ENCODE assay signal across 17 mouse cellular contexts in the genomic region with DNA sequence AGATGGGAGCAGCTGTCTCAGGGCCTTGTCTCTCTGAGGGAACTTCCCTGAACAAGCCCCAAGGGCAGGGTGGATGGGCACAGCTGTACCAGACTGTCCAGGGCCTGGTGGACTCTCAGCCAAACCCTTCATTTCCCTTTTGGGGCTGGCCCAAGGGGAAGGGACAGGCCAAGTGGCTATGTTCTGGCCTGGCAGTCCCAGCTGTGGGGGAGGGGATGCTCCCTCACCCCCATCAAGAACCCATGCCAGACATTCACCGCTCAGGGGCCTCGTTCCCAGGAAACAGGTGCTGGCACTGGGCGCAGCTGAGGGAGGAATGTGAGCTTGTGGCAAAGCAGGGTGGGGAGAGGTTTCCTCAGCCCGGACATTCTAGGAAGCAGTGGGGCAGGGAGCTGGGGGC. TPM values are rescaled to one million over a fixed set of nuclear protein-coding genes. Genes with fewer than 3 reads are reported as not detected.
DNase-seq lines count a peak whose midpoint lies in the region; ATAC-seq and TF ChIP-seq lines count a peak whose summit lies in the region.
"Had no signal": no experiment of that assay in that cellular context is flagged by ENCODE, and none has a peak within 500 bp of the region (broad histone marks: within the 10 kb centered on the region; RNA-seq: fewer than 3 reads in every experiment).

No protein-coding gene starts in this region.

- H3K9ac ChIP-seq in heart, adult 2 months (ENCODE audit: low read depth, low read length) = no peak overlapping the region
- H3K9ac ChIP-seq in lung, embryonic 15.5 days = no peak overlapping the region
- H3K9ac ChIP-seq: forebrain, embryonic 12.5 days; liver, postnatal 0 days; midbrain, embryonic 13.5 days had no signal

- 68% methylated on average over 4 of the region's 4 CpGs for WGBS in heart, embryonic 10.5 days
- 44% methylated on average over 4 of the region's 4 CpGs for WGBS in heart, adult 2 months
- WGBS in lung, embryonic 15.5 days = 50% methylated on average over 4 of the region's 4 CpGs

- DNase-seq in heart, embryonic 10.5 days (ENCODE audit: low spot score) = no peak
- no peak for DNase-seq in heart, adult 2 months
- DNase-seq in lung, adult 18-20 months = no peak
- peak; percentile 42 for DNase-seq in brain, embryonic 14.5 days (ENCODE audit: low read depth)
- DNase-seq in gastrocnemius, postnatal 14 days = peak; percentile 64
- no peak for DNase-seq in spleen, adult 12 weeks (ENCODE audit: low spot score)
- no peak for DNase-seq in kidney, postnatal 36 days
- DNase-seq: cerebellum, adult 18-20 months; liver, postnatal 0 days; right cerebral cortex, postnatal 25 days; thymus, postnatal 36 days had no signal

- peak; percentile 13; the same call in 1 of the 2 replicates for ATAC-seq in lung, embryonic 15.5 days (ENCODE audit: borderline replicate concordance, extremely low read depth, low FRiP score, low TSS enrichment)
- ATAC-seq: activated CD4-positive, CD25-positive, alpha-beta regulatory T cell, adult 4 months; liver, postnatal 0 days; midbrain, embryonic 13.5 days had no signal

- H3K4me1 ChIP-seq in heart, embryonic 10.5 days = peaks cover 57% of the 10 kb centered on the region
- no peaks in the 10 kb centered on the region for H3K4me1 ChIP-seq in heart, adult 2 months (ENCODE audit: control insufficient read depth, insufficient read depth, low read length)
- peaks cover 17% of the 10 kb centered on the region for H3K4me1 ChIP-seq in lung, embryonic 15.5 days

- no peak for TF ChIP-seq CTCF in heart, adult 2 months (IDR thresholded peaks at IDR 0.05)
- TF ChIP-seq CTCF in brain, embryonic 14.5 days (IDR thresholded peaks at IDR 0.05; ENCODE audit: borderline replicate concordance, extremely low read depth, insufficient read depth, insufficient read length) = no peak

- no peaks in the 10 kb centered on the region for H3K27me3 ChIP-seq in heart, embryonic 10.5 days (ENCODE audit: insufficient read depth, poor library complexity, severe bottlenecking)
- H3K27me3 ChIP-seq in heart, adult 2 months (ENCODE audit: control insufficient read depth, insufficient read depth, low read length) = no peaks in the 10 kb centered on the region
- H3K27me3 ChIP-seq in lung, embryonic 15.5 days = no peaks in the 10 kb centered on the region
- H3K27me3 ChIP-seq: forebrain, embryonic 12.5 days had no signal

- no peaks in the 10 kb centered on the region for H3K9me3 ChIP-seq in heart, embryonic 10.5 days
- H3K9me3 ChIP-seq in lung, embryonic 15.5 days = no peaks in the 10 kb centered on the region

- peaks cover 3% of the 10 kb centered on the region; the same call in 1 of the 2 replicates for H3K36me3 ChIP-seq in heart, embryonic 10.5 days
- H3K36me3 ChIP-seq in heart, adult 2 months (ENCODE audit: control insufficient read depth, insufficient read depth, low read length) = no peaks in the 10 kb centered on the region
- no peaks in the 10 kb centered on the region for H3K36me3 ChIP-seq in lung, embryonic 15.5 days
- H3K36me3 ChIP-seq: forebrain, embryonic 12.5 days; midbrain, embryonic 13.5 days had no signal

- no peak overlapping the region for H3K4me3 ChIP-seq in heart, embryonic 10.5 days
- H3K4me3 ChIP-seq in heart, adult 2 months = no peak overlapping the region
- no peak overlapping the region for H3K4me3 ChIP-seq in lung, embryonic 15.5 days
- H3K4me3 ChIP-seq: forebrain, embryonic 12.5 days; midbrain, embryonic 13.5 days had no signal

- H3K79me2 ChIP-seq in heart, adult 2 months (replicated peaks; ENCODE audit: control insufficient read depth, insufficient read depth, low read length) = no peaks in the 10 kb centered on the region

- no peak for TF ChIP-seq EP300 in heart, adult 2 months (IDR thresholded peaks at IDR 0.05; ENCODE audit: insufficient read depth, low read depth, low read length)

- no peak overlapping the region for H3K4me2 ChIP-seq in lung, embryonic 15.5 days
- H3K4me2 ChIP-seq: forebrain, embryonic 12.5 days; midbrain, embryonic 13.5 days had no signal

- peak overlapping the region; percentile 70 for H3K27ac ChIP-seq in heart, embryonic 10.5 days
- H3K27ac ChIP-seq in heart, adult 2 months = no peak overlapping the region
- H3K27ac ChIP-seq in lung, embryonic 15.5 days = no peak overlapping the region
- H3K27ac ChIP-seq: forebrain, embryonic 12.5 days; midbrain, embryonic 13.5 days had no signal

- intact Hi-C loops in heart, adult 2 months (cut with DNase I) = no loop called here
- intact Hi-C loops in gastrocnemius, postnatal 14 days (cut with DNase I; ENCODE audit: low total_unique reads) = no loop called here

- no peak for TF ChIP-seq POLR2A in heart, adult 2 months (IDR thresholded peaks at IDR 0.05; ENCODE audit: insufficient read depth, low read depth, low read length)
- TF ChIP-seq POLR2A in brain, embryonic 14.5 days (IDR thresholded peaks at IDR 0.05; ENCODE audit: borderline replicate concordance, extremely low read depth, insufficient read depth, insufficient read length, poor library complexity, severe bottlenecking) = no peak

RNA-seq across cellular contexts. Expression of a gene that starts 15.5 kb away (rescaled TPM):
- 2.4 and 4.1 TPM in 2 replicates for polyA plus RNA-seq in heart, embryonic 10.5 days (2016; fragmentation: Nextera tagmentation; extraction: Ambion mirVana)
- total RNA-seq in heart, adult 2 months (2021) = 1 to 10 TPM; 1.5 to 1.9 TPM
- 0.41 and 0.49 TPM in 2 replicates for polyA plus RNA-seq in heart, adult 2 months (2012; rRNA removed)
- polyA plus RNA-seq in lung, embryonic 15.5 days (2015; fragmentation: Nextera tagmentation; extraction: Ambion mirVana) = 2.7 and 2.9 TPM in 2 replicates
- polyA plus RNA-seq in brain, embryonic 14.5 days (2012; rRNA removed) = 2.1 and 6.7 TPM in 2 replicates
- 1 to 10 TPM; 2.0 to 3.7 TPM for total RNA-seq in gastrocnemius, postnatal 14 days (2021)
- total RNA-seq: MEL; neutrophil, adult 5-6 weeks had no signal
- polyA plus RNA-seq: activated CD4-positive, CD25-positive, alpha-beta regulatory T cell, adult 4 months had no signal

Comparison
In these comparisons a context has a peak if more than half of its experiments do, and no peak if none do; other contexts are left out.
1. DNase-seq: peak in brain, embryonic 14.5 days (single experiment) and gastrocnemius, postnatal 14 days (single experiment); none in heart, embryonic 10.5 days (single experiment), heart, adult 2 months (0 of 2), lung, adult 18-20 months (0 of 2), spleen, adult 12 weeks (single experiment) and kidney, postnatal 36 days (0 of 2).